ENCODE assay signal across 20 mouse cellular contexts in the genomic region with DNA sequence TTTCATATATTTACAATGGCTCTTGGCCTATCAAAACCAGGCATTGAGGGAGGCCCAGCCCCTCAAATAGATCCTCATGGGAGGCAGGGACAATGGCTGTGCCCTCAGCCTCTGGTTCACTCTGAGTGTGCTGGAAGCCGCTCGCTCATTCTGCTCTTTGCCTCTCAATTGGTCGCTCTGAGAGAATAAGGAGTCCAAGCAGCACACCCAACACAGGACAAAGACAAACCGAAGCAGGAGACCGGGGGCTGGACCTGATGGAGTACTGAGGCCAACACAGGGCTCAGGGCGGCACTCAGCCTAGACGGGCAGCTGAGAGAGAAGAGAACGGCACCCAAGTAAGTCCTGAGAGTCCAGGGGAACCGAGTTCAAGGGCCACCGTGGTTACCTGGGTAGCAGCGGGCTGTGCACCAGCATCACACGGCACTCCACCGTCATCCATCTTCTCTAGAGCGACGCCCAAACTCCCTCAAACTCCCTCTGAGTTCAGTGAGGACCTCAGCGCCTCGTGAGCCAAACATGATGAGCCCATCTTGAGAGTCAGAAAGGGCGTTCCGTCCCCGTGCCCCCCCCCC.
DNase-seq lines count a peak whose midpoint lies in the region; ATAC-seq and TF ChIP-seq lines count a peak whose summit lies in the region.
"Had no signal": no experiment of that assay in that cellular context is flagged by ENCODE, and none has a peak within 500 bp of the region (broad histone marks: within the 10 kb centered on the region; RNA-seq: fewer than 3 reads in every experiment).

No protein-coding gene starts in this region.

- H3K9me3 ChIP-seq in heart, embryonic 10.5 days: no peaks in the 10 kb centered on the region
- no peaks in the 10 kb centered on the region for H3K9me3 ChIP-seq in heart, embryonic 11.5 days (replicated peaks; ENCODE audit: control insufficient read depth, low read length)
- no peaks in the 10 kb centered on the region for H3K9me3 ChIP-seq in kidney, embryonic 16.5 days (ENCODE audit: low read length)
- no peaks in the 10 kb centered on the region for H3K9me3 ChIP-seq in midbrain, postnatal 0 days (ENCODE audit: low read length)
- no peaks in the 10 kb centered on the region for H3K9me3 ChIP-seq in liver, postnatal 0 days (ENCODE audit: low read length)
- H3K9me3 ChIP-seq: forebrain, embryonic 13.5 days; heart, embryonic 15.5 days had no signal

- TF ChIP-seq CTCF in testis, adult 2 months (IDR thresholded peaks at IDR 0.05; ENCODE audit: control insufficient read depth, insufficient read depth, insufficient replicate concordance, low read depth, low read length): no peak
- no peak for TF ChIP-seq CTCF in midbrain, postnatal 0 days (IDR thresholded peaks at IDR 0.05)
- no peak for TF ChIP-seq CTCF in liver, postnatal 0 days (IDR thresholded peaks at IDR 0.05; ENCODE audit: low read depth)

- H3K36me3 ChIP-seq in heart, embryonic 10.5 days: no peaks in the 10 kb centered on the region
- H3K36me3 ChIP-seq in heart, embryonic 11.5 days (ENCODE audit: control insufficient read depth, insufficient read depth, low read length): no peaks in the 10 kb centered on the region
- no peaks in the 10 kb centered on the region for H3K36me3 ChIP-seq in kidney, embryonic 16.5 days (ENCODE audit: insufficient read depth, low read length)
- no peaks in the 10 kb centered on the region for H3K36me3 ChIP-seq in testis, adult 2 months (ENCODE audit: control insufficient read depth, insufficient read depth, low read length)
- no peaks in the 10 kb centered on the region for H3K36me3 ChIP-seq in midbrain, postnatal 0 days (ENCODE audit: insufficient read depth, low read length)
- H3K36me3 ChIP-seq in liver, postnatal 0 days (replicated peaks; ENCODE audit: insufficient read depth, low read length): no peaks in the 10 kb centered on the region
- H3K36me3 ChIP-seq: heart, embryonic 15.5 days had no signal

- peak; percentile 74 for DNase-seq in heart, embryonic 10.5 days (ENCODE audit: low spot score)
- DNase-seq in kidney, adult 11 months: no peak
- no peak for DNase-seq in testis, postnatal 14 days (ENCODE audit: low spot score)
- no peak for DNase-seq in midbrain, postnatal 0 days (ENCODE audit: low spot score)
- DNase-seq in liver, postnatal 0 days: no peak
- DNase-seq: adrenal gland, adult 2 months; adrenal gland, postnatal 25 days; cerebellum, adult 18-20 months; cerebellum, adult 9-11 months; cerebellum, postnatal 36 days; forebrain, postnatal 0 days; gastrocnemius, postnatal 14 days; heart, postnatal 14 days had no signal

- no peak overlapping the region for H3K27ac ChIP-seq in heart, embryonic 10.5 days
- no peak overlapping the region for H3K27ac ChIP-seq in heart, embryonic 11.5 days (ENCODE audit: low read depth, low read length)
- H3K27ac ChIP-seq in kidney, embryonic 16.5 days (ENCODE audit: low read length): no peak overlapping the region
- H3K27ac ChIP-seq in testis, adult 2 months (ENCODE audit: control insufficient read depth, insufficient read depth, low read depth, low read length): no peak overlapping the region
- H3K27ac ChIP-seq in midbrain, postnatal 0 days (ENCODE audit: low read depth, low read length): no peak overlapping the region
- H3K27ac ChIP-seq in liver, postnatal 0 days (ENCODE audit: low read depth): no peak overlapping the region
- H3K27ac ChIP-seq: heart, embryonic 15.5 days; hindbrain, embryonic 14.5 days had no signal

- no peak overlapping the region for H3K4me2 ChIP-seq in heart, embryonic 11.5 days
- H3K4me2 ChIP-seq in kidney, embryonic 16.5 days (replicated peaks; ENCODE audit: low read depth, low read length): no peak overlapping the region
- no peak overlapping the region for H3K4me2 ChIP-seq in midbrain, postnatal 0 days (ENCODE audit: low read depth, low read length, poor library complexity, severe bottlenecking)
- H3K4me2 ChIP-seq in liver, postnatal 0 days (ENCODE audit: low read depth, low read length): no peak overlapping the region
- H3K4me2 ChIP-seq: heart, embryonic 15.5 days had no signal

- TF ChIP-seq EP300 in liver, postnatal 0 days (IDR thresholded peaks at IDR 0.05; ENCODE audit: low read depth): no peak

- H3K4me3 ChIP-seq in heart, embryonic 10.5 days: no peak overlapping the region
- no peak overlapping the region for H3K4me3 ChIP-seq in heart, embryonic 11.5 days (ENCODE audit: low read depth, low read length)
- no peak overlapping the region for H3K4me3 ChIP-seq in kidney, embryonic 16.5 days (ENCODE audit: low read length)
- peak overlapping the region; percentile 87 for H3K4me3 ChIP-seq in testis, adult 2 months (ENCODE audit: control insufficient read depth, low read depth, low read length)
- no peak overlapping the region for H3K4me3 ChIP-seq in midbrain, postnatal 0 days (ENCODE audit: low read depth, low read length)
- H3K4me3 ChIP-seq in liver, postnatal 0 days (ENCODE audit: low read depth, low read length): no peak overlapping the region
- H3K4me3 ChIP-seq: forebrain, embryonic 13.5 days; heart, embryonic 15.5 days had no signal

- H3K4me1 ChIP-seq in heart, embryonic 10.5 days: peaks cover 25% of the 10 kb centered on the region
- peaks cover 18% of the 10 kb centered on the region for H3K4me1 ChIP-seq in heart, embryonic 11.5 days (ENCODE audit: control insufficient read depth, insufficient read depth, low read length)
- H3K4me1 ChIP-seq in kidney, embryonic 16.5 days (ENCODE audit: insufficient read depth, low read length): peaks cover 17% of the 10 kb centered on the region
- H3K4me1 ChIP-seq in testis, adult 2 months (ENCODE audit: control insufficient read depth, insufficient read depth, low read length): peaks cover 14% of the 10 kb centered on the region
- peaks cover 7% of the 10 kb centered on the region; the same call in 1 of the 2 replicates for H3K4me1 ChIP-seq in midbrain, postnatal 0 days (ENCODE audit: insufficient read depth, low read length)
- H3K4me1 ChIP-seq in liver, postnatal 0 days (ENCODE audit: insufficient read depth): no peaks in the 10 kb centered on the region

- no peak for TF ChIP-seq POLR2A in testis, adult 2 months (IDR thresholded peaks at IDR 0.05; ENCODE audit: control insufficient read depth, low read depth, low read length)

- 82% methylated on average over 19 of the region's 20 CpGs for WGBS in heart, embryonic 10.5 days
- 82% methylated on average over 20 of the region's 20 CpGs for WGBS in heart, embryonic 11.5 days (ENCODE audit: insufficient replicate concordance)
- 82% methylated on average over 20 of the region's 20 CpGs for WGBS in kidney, embryonic 16.5 days
- 86% methylated on average over 20 of the region's 20 CpGs for WGBS in midbrain, postnatal 0 days
- WGBS in liver, postnatal 0 days (ENCODE audit: insufficient replicate concordance): 85% methylated on average over 17 of the region's 20 CpGs

- peaks cover 33% of the 10 kb centered on the region for H3K27me3 ChIP-seq in heart, embryonic 10.5 days (ENCODE audit: insufficient read depth, poor library complexity, severe bottlenecking)
- H3K27me3 ChIP-seq in heart, embryonic 11.5 days (ENCODE audit: control insufficient read depth, insufficient read depth, low read length): peaks cover 14% of the 10 kb centered on the region
- H3K27me3 ChIP-seq in kidney, embryonic 16.5 days (ENCODE audit: insufficient read depth, low read length): peaks cover 7% of the 10 kb centered on the region; the same call in 1 of the 2 replicates
- H3K27me3 ChIP-seq in testis, adult 2 months (ENCODE audit: control insufficient read depth, insufficient read depth, low read length): no peaks in the 10 kb centered on the region
- no peaks in the 10 kb centered on the region; the same call in 1 of the 2 replicates for H3K27me3 ChIP-seq in midbrain, postnatal 0 days (ENCODE audit: insufficient read depth, low read length)
- no peaks in the 10 kb centered on the region for H3K27me3 ChIP-seq in liver, postnatal 0 days (ENCODE audit: insufficient read depth, low read length)
- H3K27me3 ChIP-seq: CH12.LX had no signal

- no peak for ATAC-seq in heart, embryonic 11.5 days (replicated peaks; ENCODE audit: insufficient number of reproducible peaks, low FRiP score, low TSS enrichment)
- ATAC-seq in kidney, embryonic 16.5 days (ENCODE audit: low FRiP score, low TSS enrichment): peak; percentile 7; the same call in 1 of the 2 replicates
- peak; percentile 53; the same call in 1 of the 2 replicates for ATAC-seq in midbrain, postnatal 0 days (ENCODE audit: low FRiP score)
- ATAC-seq in liver, postnatal 0 days: no peak

- no peak overlapping the region for H3K9ac ChIP-seq in heart, embryonic 11.5 days (ENCODE audit: low read depth, low read length)
- H3K9ac ChIP-seq in kidney, embryonic 16.5 days (replicated peaks; ENCODE audit: low read length): no peak overlapping the region
- H3K9ac ChIP-seq in midbrain, postnatal 0 days (replicated peaks; ENCODE audit: low read length, poor library complexity, severe bottlenecking): no peak overlapping the region
- no peak overlapping the region for H3K9ac ChIP-seq in liver, postnatal 0 days (replicated peaks)
- H3K9ac ChIP-seq: forebrain, embryonic 13.5 days; heart, embryonic 15.5 days; hindbrain, embryonic 14.5 days had no signal

Comparison
In these comparisons a context has a peak if more than half of its experiments do, and no peak if none do; other contexts are left out.
1. ATAC-seq: peak in kidney, embryonic 16.5 days (single experiment) and midbrain, postnatal 0 days (single experiment); none in heart, embryonic 11.5 days (single experiment) and liver, postnatal 0 days (single experiment).